Mouse (Mus musculus) liver, adult 2 months (tissue): ENCODE results near the gene Slc48a1. TPM values are rescaled to one million over a fixed set of nuclear protein-coding genes. Genes with fewer than 3 reads are reported as not detected.
A peak's percentile ranks its signal among the peaks of the same experiment; 100 is the strongest.

Experiments
- DNase-seq: peaks from one replicate; pipeline ENCODE4 v3.0.0-alpha.2; 2011; ENCODE audit warnings: low read depth, low spot score; ENCODE audit errors: extremely low read depth
- H3K27ac ChIP-seq: fragments of 200-500 bp; replicated peaks from 2 replicates; pipeline ENCODE4 v1.5.1; 2012; ENCODE audit warnings: low read depth, mild to moderate bottlenecking, control low read depth, inconsistent platforms, low read length; ENCODE audit not compliant: insufficient read depth
- H3K27me3 ChIP-seq: fragments of 200-500 bp; 2 replicates; pipeline ENCODE4 v1.6.1; 2012; ENCODE audit warnings: mild to moderate bottlenecking, moderate library complexity, low read length, inconsistent platforms; ENCODE audit not compliant: control insufficient read depth, insufficient read depth
- H3K36me3 ChIP-seq: fragments of 200-500 bp; 2 replicates; pipeline ENCODE4 v1.6.1; 2012; ENCODE audit warnings: low read length, inconsistent platforms; ENCODE audit not compliant: control insufficient read depth, insufficient read depth
- H3K4me1 ChIP-seq: fragments of 200-500 bp; 2 replicates; pipeline ENCODE4 v1.6.1; 2011; ENCODE audit warnings: low read length; ENCODE audit not compliant: control insufficient read depth, insufficient read depth
- H3K4me3 ChIP-seq: fragments of 200-500 bp; 2 replicates; pipeline ENCODE4 v1.5.1; 2011; ENCODE audit warnings: low read depth, mild to moderate bottlenecking, control low read depth, low read length, moderate library complexity; ENCODE audit not compliant: insufficient read depth
- H3K79me2 ChIP-seq: fragments of 200-500 bp; 2 replicates; pipeline ENCODE4 v1.6.1; 2012; ENCODE audit warnings: inconsistent platforms, mild to moderate bottlenecking, low read length, moderate library complexity; ENCODE audit not compliant: control insufficient read depth, insufficient read depth
- H3K9ac ChIP-seq: fragments of 200-500 bp; 2 replicates; pipeline ENCODE4 v1.6.1; 2012; ENCODE audit warnings: low read depth, mild to moderate bottlenecking, control low read depth, inconsistent platforms, low read length
- CTCF ChIP-seq: fragments of 200-500 bp; IDR thresholded peaks from 2 replicates; pipeline ENCODE4 v1.5.1; 2011; ENCODE audit warnings: low read depth, low read length, control low read depth
- POLR2A ChIP-seq: fragments of 200-500 bp; IDR thresholded peaks from 2 replicates; pipeline ENCODE4 v1.6.1; 2011; ENCODE audit warnings: low read length, control low read depth; ENCODE audit not compliant: insufficient read depth; ENCODE audit errors: extremely low read depth
- WGBS: fragments of 180-500 bp; shearing (Covaris S2); methylation state at CpG from one replicate; pipeline ENCODE4 v1.1.7; 2018; 5-methylcytosine and 5-hydroxymethylcytosine counted together
- polyA plus RNA-seq: library from polyadenylated mRNA; depleted of rRNA; stranded (reverse); fragments of >200 nt; gene quantifications from 2 replicates; pipeline ENCODE4 v1.2.3, GENCODE M21; 2012
- total RNA-seq: library from RNA; depleted of rRNA; stranded (reverse); fragments of >200 nt; gene quantifications from 2 replicates; pipeline ENCODE4 v1.2.3, GENCODE M21; 2014

Gene Slc48a1
- total and polyA plus RNA-seq, 2 experiments = 15.2 to 54.9 TPM

DNA sequence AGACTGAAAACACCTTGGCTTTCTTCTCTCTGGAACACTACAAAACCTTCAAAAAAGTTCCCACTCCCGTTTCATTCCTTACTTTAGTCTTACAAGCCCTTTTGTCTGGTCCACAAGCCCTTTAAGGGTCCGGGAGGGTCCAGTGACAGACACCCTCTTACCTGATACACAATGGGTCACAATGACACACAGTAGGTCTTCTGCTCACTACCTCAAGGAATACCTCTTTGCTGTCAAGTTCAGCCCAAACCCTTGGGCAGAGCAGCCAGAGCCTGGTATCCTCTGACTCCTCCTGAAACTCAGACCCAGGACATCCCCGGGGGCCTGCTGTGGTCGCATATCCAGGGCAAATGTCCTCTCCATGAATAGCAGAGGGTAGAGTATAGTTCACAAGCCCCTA, 29.4 kb upstream of the Slc48a1 start:
- Histone ChIP-seq H3K36me3 (no peaks in the 10 kb centered on the region), H3K79me2 (no peaks in the 10 kb centered on the region), H3K27me3 (no peaks in the 10 kb centered on the region), H3K4me3 (no peak overlapping the region), H3K9ac (no peak overlapping the region), H3K4me1 (no peaks in the 10 kb centered on the region), H3K27ac (no peak overlapping the region)
- 93% methylated on average over 4 of the region's 4 CpGs for WGBS
- TF ChIP-seq CTCF (no peak), POLR2A (no peak)
- DNase-seq = no peak

DNA sequence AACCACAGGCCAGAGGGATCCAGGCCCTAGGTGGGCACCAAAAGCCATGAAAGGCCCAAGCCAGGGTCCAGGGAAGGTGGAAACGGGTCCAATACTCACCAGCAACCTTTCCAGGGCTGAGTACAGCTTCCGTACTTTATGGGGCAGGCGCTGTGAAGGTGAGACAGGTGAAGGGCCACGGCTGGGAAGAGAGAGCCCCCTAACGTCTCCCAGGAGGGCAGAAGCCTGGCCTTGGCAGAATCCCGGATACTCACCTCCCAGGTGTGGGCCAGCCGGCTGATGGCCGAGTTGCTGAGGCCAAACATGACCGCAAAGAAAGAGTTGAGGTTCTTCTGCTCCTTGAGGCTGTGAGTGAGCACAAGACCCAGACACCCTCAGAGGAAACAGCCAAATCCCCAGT, 28.9 kb upstream of the Slc48a1 start:
- H3K27me3 ChIP-seq = no peaks in the 10 kb centered on the region
- H3K9ac ChIP-seq = no peak overlapping the region
- 95% methylated on average over 9 of the region's 9 CpGs for WGBS
- H3K27ac ChIP-seq = no peak overlapping the region
- H3K36me3 ChIP-seq = no peaks in the 10 kb centered on the region
- no peak for DNase-seq
- H3K4me1 ChIP-seq = no peaks in the 10 kb centered on the region
- no peak for TF ChIP-seq POLR2A
- no peak for TF ChIP-seq CTCF
- no peaks in the 10 kb centered on the region for H3K79me2 ChIP-seq
- H3K4me3 ChIP-seq = no peak overlapping the region

DNA sequence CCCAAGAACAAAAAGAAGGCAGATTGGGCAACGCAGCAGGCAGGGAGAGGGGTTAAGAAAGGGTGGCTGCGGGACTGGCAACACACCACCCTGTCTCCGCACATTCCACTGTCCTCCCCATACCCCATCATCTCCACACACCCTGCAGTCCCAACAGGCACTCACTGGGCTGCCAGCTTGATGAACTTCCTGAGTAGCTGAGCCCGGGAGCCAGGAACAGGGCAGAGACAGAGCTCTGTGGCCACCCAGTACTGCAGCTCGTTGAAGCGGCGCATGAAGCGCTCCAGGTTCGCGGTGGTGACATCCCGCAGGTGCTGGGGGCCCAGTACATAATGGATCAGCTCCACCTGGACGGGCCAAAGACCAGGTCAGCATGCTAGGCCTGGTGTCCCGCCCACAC, 28.5 kb upstream of the Slc48a1 start:
- H3K36me3 ChIP-seq = no peaks in the 10 kb centered on the region
- no peak overlapping the region for H3K9ac ChIP-seq
- DNase-seq = no peak
- H3K27me3 ChIP-seq = no peaks in the 10 kb centered on the region
- H3K79me2 ChIP-seq = no peaks in the 10 kb centered on the region
- no peak for TF ChIP-seq CTCF
- TF ChIP-seq POLR2A = no peak
- 89% methylated on average over 13 of the region's 13 CpGs for WGBS
- no peak overlapping the region for H3K4me3 ChIP-seq
- no peaks in the 10 kb centered on the region for H3K4me1 ChIP-seq
- H3K27ac ChIP-seq = no peak overlapping the region

DNA sequence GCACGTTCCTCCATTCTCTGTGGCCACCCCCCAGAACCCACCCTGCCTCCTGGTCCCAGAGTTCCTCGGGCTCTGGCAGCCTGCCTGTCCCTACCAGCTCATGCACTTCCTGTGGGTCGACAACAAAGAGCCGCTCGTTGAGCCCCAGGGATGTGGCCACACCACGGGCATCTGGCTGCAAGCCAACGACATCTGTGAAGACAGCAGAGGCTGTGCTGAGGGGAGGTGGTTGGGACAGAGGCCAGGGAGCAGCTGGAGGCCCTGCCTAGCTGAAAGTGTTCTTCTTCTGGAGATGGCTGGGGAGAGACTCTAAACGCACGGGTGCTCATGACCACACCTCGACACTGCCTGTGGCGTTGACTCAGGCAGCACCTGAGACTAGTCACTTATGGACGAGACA, 27.6 kb upstream of the Slc48a1 start:
- WGBS = 39% methylated on average over 12 of the region's 12 CpGs
- H3K4me3 ChIP-seq = no peak overlapping the region
- no peaks in the 10 kb centered on the region for H3K4me1 ChIP-seq
- H3K79me2 ChIP-seq = no peaks in the 10 kb centered on the region
- H3K27ac ChIP-seq = no peak overlapping the region
- no peaks in the 10 kb centered on the region for H3K36me3 ChIP-seq
- H3K27me3 ChIP-seq = no peaks in the 10 kb centered on the region
- DNase-seq = no peak
- TF ChIP-seq CTCF (no peak), POLR2A (no peak)
- H3K9ac ChIP-seq = no peak overlapping the region

DNA sequence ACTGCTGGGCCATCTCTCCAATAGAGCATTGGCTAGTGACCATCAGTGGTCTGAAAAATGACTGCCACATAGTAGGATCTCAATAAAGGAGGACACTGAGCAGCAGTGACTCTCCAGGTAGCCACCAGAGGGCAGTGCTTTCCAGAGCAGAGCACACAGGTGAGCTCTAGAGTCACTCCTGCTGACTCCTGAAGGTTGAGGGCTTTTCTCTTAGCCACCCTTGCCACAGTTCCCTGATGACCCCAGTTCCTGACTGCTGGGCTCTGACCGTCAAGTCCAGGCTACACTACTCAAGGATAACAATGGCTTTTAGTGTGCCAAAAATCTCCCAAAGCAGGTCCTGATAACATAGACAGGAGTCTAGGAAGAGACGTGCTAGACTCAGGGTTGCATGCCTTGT, 26.6 kb upstream of the Slc48a1 start:
- TF ChIP-seq POLR2A (no peak), CTCF (peak; percentile 61)
- 77% methylated on average over 2 of the region's 2 CpGs for WGBS
- no peak overlapping the region for H3K4me3 ChIP-seq
- no peak for DNase-seq
- no peaks in the 10 kb centered on the region for H3K36me3 ChIP-seq
- no peaks in the 10 kb centered on the region for H3K4me1 ChIP-seq
- no peaks in the 10 kb centered on the region for H3K27me3 ChIP-seq
- no peak overlapping the region for H3K27ac ChIP-seq
- no peak overlapping the region for H3K9ac ChIP-seq
- H3K79me2 ChIP-seq = no peaks in the 10 kb centered on the region

DNA sequence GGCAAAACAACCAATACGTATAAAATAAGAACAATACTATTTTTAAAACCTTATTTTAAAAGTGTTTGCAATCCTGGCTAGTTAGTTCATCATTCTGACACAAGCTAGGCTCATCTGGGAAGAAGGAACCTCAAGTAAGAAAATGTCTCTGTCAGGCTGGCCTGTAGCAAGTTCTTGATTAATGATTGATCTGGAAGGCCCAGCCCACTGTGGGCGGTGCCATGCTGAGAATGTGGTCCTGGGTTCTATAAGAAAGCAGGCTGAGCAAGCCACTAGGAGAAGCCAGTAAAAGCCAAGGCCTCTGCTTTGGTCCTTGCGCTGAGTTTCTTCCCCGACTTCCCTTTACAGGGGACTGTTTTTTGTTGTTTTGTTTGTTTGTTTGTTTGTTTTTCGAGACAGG, 25.8 kb upstream of the Slc48a1 start:
- Histone ChIP-seq H3K4me3 (no peak overlapping the region), H3K9ac (no peak overlapping the region), H3K27ac (no peak overlapping the region), H3K36me3 (no peaks in the 10 kb centered on the region), H3K79me2 (no peaks in the 10 kb centered on the region), H3K27me3 (no peaks in the 10 kb centered on the region), H3K4me1 (no peaks in the 10 kb centered on the region)
- no peak for DNase-seq
- WGBS = 87% methylated on average over 5 of the region's 5 CpGs
- TF ChIP-seq CTCF (no peak), POLR2A (no peak)
